Mouse (Mus musculus) neural tube, embryonic 13.5 days (tissue): Measurements from ENCODE around the gene Lpcat3. TPM values are rescaled to one million over a fixed set of nuclear protein-coding genes. Genes with fewer than 3 reads are reported as not detected.
A peak's percentile ranks its signal among the peaks of the same experiment; 100 is the strongest.

Experiments
- ATAC-seq: fragments of 200-750 bp; cut with Nextera tagmentation; 2 replicates; pipeline ENCODE4 v1.8.0; 2017; ENCODE audit warnings: low read depth, mild to moderate bottlenecking, moderate TSS enrichment, moderate library complexity
- H3K27ac ChIP-seq: fragments of 300-500 bp; sonication (generic); replicated peaks from 2 replicates; pipeline ENCODE4 v1.5.1; 2015; ENCODE audit warnings: moderate library complexity, mild to moderate bottlenecking, inconsistent platforms
- H3K27me3 ChIP-seq: fragments of 300-500 bp; sonication (generic); 2 replicates; pipeline ENCODE4 v1.6.1; 2015; ENCODE audit warnings: mild to moderate bottlenecking, inconsistent platforms
- H3K36me3 ChIP-seq: fragments of 300-500 bp; sonication (generic); 2 replicates; pipeline ENCODE4 v1.6.1; 2015; ENCODE audit warnings: mild to moderate bottlenecking, inconsistent platforms
- H3K4me1 ChIP-seq: fragments of 300-500 bp; sonication (generic); replicated peaks from 2 replicates; pipeline ENCODE4 v1.6.1; 2015; ENCODE audit warnings: inconsistent platforms
- H3K4me2 ChIP-seq: fragments of 300-500 bp; sonication (generic); 2 replicates; pipeline ENCODE4 v1.6.1; 2015; ENCODE audit warnings: inconsistent platforms, mild to moderate bottlenecking, moderate library complexity
- H3K4me3 ChIP-seq: fragments of 300-500 bp; sonication (generic); 2 replicates; pipeline ENCODE4 v1.5.1; 2015; ENCODE audit warnings: mild to moderate bottlenecking, inconsistent platforms
- H3K9ac ChIP-seq: fragments of 300-500 bp; sonication (generic); 2 replicates; pipeline ENCODE4 v1.6.1; 2015; ENCODE audit warnings: moderate library complexity, mild to moderate bottlenecking, inconsistent platforms
- H3K9me3 ChIP-seq: fragments of 300-500 bp; sonication (generic); 2 replicates; pipeline ENCODE4 v1.6.1; 2016; ENCODE audit warnings: inconsistent platforms
- WGBS: fragments of 180-500 bp; shearing (Covaris S2); methylation state at CpG from one replicate; pipeline ENCODE4 v1.1.7; 2015; 5-methylcytosine and 5-hydroxymethylcytosine counted together
- polyA plus RNA-seq: library from polyadenylated mRNA; unstranded; fragments of >200 nt; fragmentation: Nextera tagmentation; extraction: Ambion mirVana; gene quantifications from 2 replicates; pipeline ENCODE4 v1.2.1, GENCODE M21; 2015

The Lpcat3 gene
- polyA plus RNA-seq, 1 experiment from 2014 or later: 43.7 TPM

- Histone ChIP-seq H3K27ac (no peak overlapping the region), H3K36me3 (no peaks in the 10 kb centered on the region), H3K4me1 (peaks cover 4% of the 10 kb centered on the region; the same call in 1 of the 2 replicates), H3K27me3 (no peaks in the 10 kb centered on the region), H3K4me3 (no peak overlapping the region), H3K9me3 (no peaks in the 10 kb centered on the region), H3K9ac (no peak overlapping the region), H3K4me2 (no peak overlapping the region)
- WGBS: 46% methylated on average over 19 of the region's 19 CpGs
- no peak for ATAC-seq
Observed at GRCm38 (mm10) chr6:124732476-124733370, 69.9 kb downstream of the Lpcat3 start.

GRCm38 (mm10) chr6:124734417-124734816 is 71.6 kb downstream of the Lpcat3 start:
- WGBS: 93% methylated on average over 3 of the region's 3 CpGs
- no peaks in the 10 kb centered on the region for H3K27me3 ChIP-seq
- H3K4me3 ChIP-seq: no peak overlapping the region
- no peak overlapping the region for H3K27ac ChIP-seq
- H3K9me3 ChIP-seq: no peaks in the 10 kb centered on the region
- no peak for ATAC-seq
- peaks cover 17% of the 10 kb centered on the region for H3K4me1 ChIP-seq
- no peaks in the 10 kb centered on the region for H3K36me3 ChIP-seq
- no peak overlapping the region for H3K4me2 ChIP-seq
- H3K9ac ChIP-seq: no peak overlapping the region

GRCm38 (mm10) chr6:124737040-124737439 is 74.2 kb downstream of the Lpcat3 start:
- H3K9me3 ChIP-seq: no peaks in the 10 kb centered on the region
- ATAC-seq: no peak
- H3K9ac ChIP-seq: no peak overlapping the region

GRCm38 (mm10) chr6:124738511-124739023 is 75.7 kb downstream of the Lpcat3 start, which contains the start of gene Ptpn6:
Gene Ptpn6, minus strand, starts transcription at chr6:124738714.
- Histone ChIP-seq H3K27me3 (no peaks in the 10 kb centered on the region), H3K9ac (peak within 1 kb of the TSS; percentile 96), H3K9me3 (no peaks in the 10 kb centered on the region), H3K4me2 (peak within 1 kb of the TSS; percentile 79), H3K27ac (peak within 1 kb of the TSS; percentile 99), H3K36me3 (peaks cover 12% of the 10 kb centered on the region), H3K4me1 (peaks cover 30% of the 10 kb centered on the region), H3K4me3 (no peak within 1 kb of the TSS)
- 24% methylated on average over 15 of the region's 15 CpGs for WGBS
- ATAC-seq: no peak

More at GRCm38 (mm10) chr6:124737040-124737439, 74.2 kb downstream of the Lpcat3 start:
- Histone ChIP-seq H3K4me2 (no peak overlapping the region), H3K27me3 (no peaks in the 10 kb centered on the region), H3K4me3 (no peak overlapping the region), H3K4me1 (peaks cover 33% of the 10 kb centered on the region), H3K27ac (no peak overlapping the region), H3K36me3 (no peaks in the 10 kb centered on the region)
- 93% methylated on average over 11 of the region's 11 CpGs for WGBS

- 76% methylated on average over 10 of the region's 10 CpGs for WGBS
- H3K4me2 ChIP-seq: peak overlapping the region; percentile 79
- H3K36me3 ChIP-seq: peaks cover 19% of the 10 kb centered on the region
- H3K27me3 ChIP-seq: no peaks in the 10 kb centered on the region
- ATAC-seq: no peak
- H3K4me1 ChIP-seq: peaks cover 30% of the 10 kb centered on the region
- H3K4me3 ChIP-seq: no peak overlapping the region
- H3K9me3 ChIP-seq: no peaks in the 10 kb centered on the region
- peak overlapping the region; percentile 99 for H3K27ac ChIP-seq
- peak overlapping the region; percentile 96 for H3K9ac ChIP-seq
Observed at GRCm38 (mm10) chr6:124739231-124739796, 76.5 kb downstream of the Lpcat3 start.

GRCm38 (mm10) chr6:124740211-124740887 is 77.5 kb downstream of the Lpcat3 start:
- peak overlapping the region; percentile 75 for H3K4me3 ChIP-seq
- no peaks in the 10 kb centered on the region for H3K27me3 ChIP-seq
- WGBS: under 1% methylated on average over 29 of the region's 29 CpGs
- peak; percentile 28; the same call in 1 of the 2 replicates for ATAC-seq
- H3K36me3 ChIP-seq: peaks cover 28% of the 10 kb centered on the region
- no peaks in the 10 kb centered on the region for H3K9me3 ChIP-seq
- peak overlapping the region; percentile 96 for H3K9ac ChIP-seq
- peak overlapping the region; percentile 79 for H3K4me2 ChIP-seq
- peak overlapping the region; percentile 99 for H3K27ac ChIP-seq
- peaks cover 38% of the 10 kb centered on the region for H3K4me1 ChIP-seq

GRCm38 (mm10) chr6:124740888-124741761 is 78.3 kb downstream of the Lpcat3 start, which contains the start of gene Grcc10:
Gene Grcc10, minus strand, starts transcription at chr6:124741374.
- ATAC-seq: peak; percentile 77
- peaks cover 43% of the 10 kb centered on the region for H3K4me1 ChIP-seq
- peaks cover 28% of the 10 kb centered on the region for H3K36me3 ChIP-seq
- no peaks in the 10 kb centered on the region for H3K9me3 ChIP-seq
- H3K4me3 ChIP-seq: peak within 1 kb of the TSS; percentile 75
- no peaks in the 10 kb centered on the region for H3K27me3 ChIP-seq
- peak within 1 kb of the TSS; percentile 96 for H3K9ac ChIP-seq
- peak within 1 kb of the TSS; percentile 99 for H3K27ac ChIP-seq
- under 1% methylated on average over 41 of the region's 41 CpGs for WGBS
- peak within 1 kb of the TSS; percentile 79 for H3K4me2 ChIP-seq

- Histone ChIP-seq H3K9ac (peak overlapping the region; percentile 96), H3K9me3 (no peaks in the 10 kb centered on the region), H3K4me3 (peak overlapping the region; percentile 75), H3K36me3 (peaks cover 31% of the 10 kb centered on the region), H3K27ac (peak overlapping the region; percentile 99), H3K4me2 (peak overlapping the region; percentile 79), H3K27me3 (no peaks in the 10 kb centered on the region), H3K4me1 (peaks cover 50% of the 10 kb centered on the region)
- no peak for ATAC-seq
- WGBS: 72% methylated on average over 3 of the region's 3 CpGs
Observed at GRCm38 (mm10) chr6:124741842-124742241, 79.0 kb downstream of the Lpcat3 start.

- ATAC-seq: no peak
- Histone ChIP-seq H3K4me3 (no peak overlapping the region), H3K27ac (no peak overlapping the region), H3K4me1 (peaks cover 55% of the 10 kb centered on the region), H3K27me3 (no peaks in the 10 kb centered on the region), H3K9ac (0 out of 2 replicates have a peak overlapping the region, but pooled peaks have one; percentile 3), H3K36me3 (peaks cover 42% of the 10 kb centered on the region), H3K4me2 (no peak overlapping the region), H3K9me3 (no peaks in the 10 kb centered on the region)
- WGBS: 92% methylated on average over 15 of the region's 15 CpGs
Observed at GRCm38 (mm10) chr6:124742839-124743514, 80.2 kb downstream of the Lpcat3 start.

- WGBS: 93% methylated on average over 8 of the region's 8 CpGs
- Histone ChIP-seq H3K36me3 (peaks cover 49% of the 10 kb centered on the region), H3K9ac (no peak overlapping the region)
Observed at GRCm38 (mm10) chr6:124743647-124744046, 80.8 kb downstream of the Lpcat3 start.

More at GRCm38 (mm10) chr6:124743647-124744046, 80.8 kb downstream of the Lpcat3 start:
- H3K4me3 ChIP-seq: no peak overlapping the region
- ATAC-seq: no peak
- no peaks in the 10 kb centered on the region for H3K27me3 ChIP-seq
- H3K27ac ChIP-seq: no peak overlapping the region
- no peak overlapping the region for H3K4me2 ChIP-seq
- peaks cover 50% of the 10 kb centered on the region for H3K4me1 ChIP-seq
- H3K9me3 ChIP-seq: no peaks in the 10 kb centered on the region
